Mouse (Mus musculus): ENCODE measurements around the gene Tmem238. TPM values are rescaled to one million over a fixed set of nuclear protein-coding genes. Genes with fewer than 3 reads are reported as not detected.
"Not testable (repeated sequence)": the region's sequence is repeated elsewhere in the genome, so short reads cannot be mapped to it uniquely, and the experiment has no call there.

Gene Tmem238
- polyA plus RNA-seq, 1 experiment from 2014 or later = 1.3 TPM

DNA sequence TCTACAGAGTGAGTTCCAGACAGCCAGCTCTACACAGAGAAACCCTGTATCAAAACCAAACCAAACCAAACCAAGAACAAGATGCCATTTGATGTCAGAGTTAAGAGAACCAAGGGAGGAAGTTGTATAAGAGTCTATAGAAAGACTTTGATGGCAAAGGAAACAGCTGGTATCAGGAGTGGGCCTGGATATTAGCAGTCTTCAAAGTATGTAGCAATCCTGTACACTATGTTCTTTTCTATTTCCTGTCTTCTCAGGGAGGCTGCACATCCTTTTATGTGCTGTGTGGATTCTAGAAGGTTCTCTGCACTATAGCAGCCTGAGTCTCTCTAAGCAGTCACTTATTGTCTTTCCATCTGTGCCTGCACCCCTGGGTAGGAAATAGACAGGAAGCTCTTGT lies 27.1 kb upstream of the Tmem238 start:
- ATAC-seq (ENCODE audit: low FRiP score) = no peak
- Histone ChIP-seq H3K9ac (ENCODE audit: low read length) (no peak overlapping the region), H3K4me3 (ENCODE audit: low read depth, low read length) (no peak overlapping the region), H3K27me3 (ENCODE audit: control insufficient read depth, insufficient read depth, low read length) (no peaks in the 10 kb centered on the region), H3K9me3 (ENCODE audit: control insufficient read depth, low read length) (no peaks in the 10 kb centered on the region), H3K27ac (ENCODE audit: low read depth, low read length) (no peak overlapping the region), H3K4me2 (no peak overlapping the region), H3K4me1 (ENCODE audit: control insufficient read depth, insufficient read depth, low read length) (peaks cover 6% of the 10 kb centered on the region), H3K36me3 (ENCODE audit: control insufficient read depth, insufficient read depth, low read length) (no peaks in the 10 kb centered on the region)
- DNase-seq (ENCODE audit: low spot score, missing footprints) = no peak

DNA sequence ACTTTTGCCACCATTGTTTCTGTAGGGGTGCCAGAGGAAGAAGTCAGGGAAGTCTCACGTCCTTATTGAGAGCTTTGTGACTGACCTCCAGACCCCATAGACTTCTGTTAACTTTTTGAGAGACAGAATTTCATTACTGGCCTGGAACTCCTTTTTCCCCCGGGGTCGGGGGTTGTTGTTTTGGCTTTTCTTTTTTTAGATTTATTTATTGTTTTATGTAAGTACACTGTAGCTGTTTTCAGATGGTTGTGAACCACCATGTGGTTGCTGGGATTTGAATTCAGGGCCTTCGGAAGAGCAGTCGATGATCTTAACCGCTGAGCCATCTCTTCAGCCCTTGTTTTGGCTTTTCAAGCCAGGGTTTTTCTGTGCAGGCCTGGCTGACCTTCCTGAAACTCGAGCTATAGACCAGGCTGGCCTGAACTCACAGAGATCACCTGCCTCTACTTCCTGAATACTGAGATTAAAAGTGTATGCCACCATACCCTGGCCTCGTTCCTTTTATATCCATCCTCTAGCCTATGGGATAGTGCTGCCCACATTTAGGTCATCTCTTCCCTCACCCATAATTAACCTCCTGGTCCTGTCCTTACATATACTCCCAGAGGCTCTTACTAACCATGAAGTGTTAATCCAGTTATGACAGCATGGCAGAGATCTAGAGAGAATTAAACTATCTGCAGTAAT lies 23.8 kb upstream of the Tmem238 start:
- H3K36me3 ChIP-seq (ENCODE audit: control insufficient read depth, insufficient read depth, low read length) = peaks cover 13% of the 10 kb centered on the region; the same call in 1 of the 2 replicates
- peak overlapping the region; percentile 64 for H3K9ac ChIP-seq (ENCODE audit: low read length)
- no peaks in the 10 kb centered on the region for H3K27me3 ChIP-seq (ENCODE audit: control insufficient read depth, insufficient read depth, low read length)
- WGBS = 25% methylated on average over 8 of the region's 8 CpGs
- peak overlapping the region; percentile 42; the same call in 1 of the 2 replicates for H3K27ac ChIP-seq (ENCODE audit: low read depth, low read length)
- H3K4me1 ChIP-seq (ENCODE audit: control insufficient read depth, insufficient read depth, low read length) = peaks cover 22% of the 10 kb centered on the region
- peak overlapping the region; percentile 64 for H3K4me2 ChIP-seq
- H3K9me3 ChIP-seq (ENCODE audit: control insufficient read depth, low read length) = no peaks in the 10 kb centered on the region
- ATAC-seq (ENCODE audit: low FRiP score) (no peak), DNase-seq (ENCODE audit: low spot score, missing footprints) (no peak)
- H3K4me3 ChIP-seq (ENCODE audit: low read depth, low read length) = peak overlapping the region; percentile 99

DNA sequence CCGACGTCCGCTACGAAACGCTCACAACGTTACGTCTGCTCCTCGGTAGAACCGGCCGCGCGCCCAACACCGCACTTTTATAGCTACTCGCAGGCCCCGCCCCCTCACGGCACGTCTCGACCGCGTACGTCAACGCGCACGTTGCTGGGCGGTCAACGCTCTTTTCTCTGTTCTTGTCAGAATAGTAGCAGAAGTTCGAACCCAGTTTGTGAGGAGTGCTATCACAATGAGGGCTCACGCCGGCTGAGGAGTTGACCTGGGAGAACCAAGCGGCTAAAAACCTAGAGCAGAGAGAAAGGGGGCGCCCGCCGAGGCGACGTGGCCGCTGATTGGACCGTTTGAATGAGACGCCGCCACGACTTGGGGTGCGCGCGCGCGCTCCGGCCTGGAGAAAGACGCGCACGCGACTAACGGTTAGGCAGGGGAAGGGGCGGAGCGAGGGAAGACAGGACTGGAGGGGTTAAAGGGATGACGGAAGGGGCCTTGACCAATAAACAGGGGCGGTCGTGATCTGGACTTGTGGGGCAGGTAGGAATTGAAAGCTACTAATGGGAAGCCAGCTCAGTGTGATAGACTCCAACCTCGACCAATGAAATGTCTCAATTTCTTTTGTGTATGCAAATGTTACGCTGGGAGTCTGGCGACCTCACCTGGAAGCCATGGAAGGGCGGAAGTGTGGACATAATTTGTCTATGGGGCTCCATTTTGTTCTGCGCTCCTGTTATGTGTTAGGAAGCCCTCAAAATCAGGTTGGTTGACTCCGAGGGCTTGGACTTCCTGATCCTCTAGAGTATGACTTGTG lies 23.0 kb upstream of the Tmem238 start, which contains the start of gene Ube2s:
Gene Ube2s, minus strand, starts transcription at position 288 of the 802 bp plus-strand sequence.
- H3K9ac ChIP-seq (ENCODE audit: low read length) = peak within 1 kb of the TSS; percentile 99
- WGBS = 1% methylated on average over 62 of the region's 62 CpGs
- DNase-seq (ENCODE audit: low spot score, missing footprints) = peak; percentile 100
- H3K4me1 ChIP-seq (ENCODE audit: control insufficient read depth, insufficient read depth, low read length) = peaks cover 22% of the 10 kb centered on the region
- no peaks in the 10 kb centered on the region for H3K9me3 ChIP-seq (ENCODE audit: control insufficient read depth, low read length)
- peak within 1 kb of the TSS; percentile 99 for H3K4me3 ChIP-seq (ENCODE audit: low read depth, low read length)
- H3K27me3 ChIP-seq (ENCODE audit: control insufficient read depth, insufficient read depth, low read length) = no peaks in the 10 kb centered on the region
- H3K4me2 ChIP-seq = peak within 1 kb of the TSS; percentile 64
- H3K36me3 ChIP-seq (ENCODE audit: control insufficient read depth, insufficient read depth, low read length) = peaks cover 16% of the 10 kb centered on the region; the same call in 1 of the 2 replicates
- peak within 1 kb of the TSS; percentile 79 for H3K27ac ChIP-seq (ENCODE audit: low read depth, low read length)
- ATAC-seq (ENCODE audit: low FRiP score) = peak; percentile 99

DNA sequence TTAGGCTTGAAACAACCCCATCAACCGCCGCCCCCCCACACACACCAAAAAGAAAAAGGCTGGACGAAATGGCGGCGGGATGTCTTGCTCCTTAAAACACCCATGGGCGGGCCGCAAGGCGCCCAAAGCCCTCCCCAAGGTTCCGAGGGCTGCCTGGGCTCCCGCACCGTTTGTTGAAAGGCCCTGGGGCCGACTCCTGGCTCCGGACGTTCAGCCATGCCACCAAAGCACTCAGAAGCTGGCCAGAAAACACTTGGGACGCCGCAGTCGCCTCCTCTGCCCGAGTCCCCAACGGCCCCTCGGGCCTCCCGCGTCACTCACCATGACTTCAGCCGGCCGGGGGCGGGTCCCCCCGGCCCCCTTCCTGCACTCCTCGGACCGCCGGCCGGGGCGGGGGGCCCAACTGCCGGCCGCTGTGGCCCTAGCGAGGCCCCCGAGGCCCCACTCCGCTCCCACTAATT lies 22.4 kb upstream of the Tmem238 start:
- Histone ChIP-seq H3K4me3 (ENCODE audit: low read depth, low read length) (peak overlapping the region; percentile 99), H3K4me2 (peak overlapping the region; percentile 64), H3K4me1 (ENCODE audit: control insufficient read depth, insufficient read depth, low read length) (peaks cover 22% of the 10 kb centered on the region), H3K9ac (ENCODE audit: low read length) (peak overlapping the region; percentile 99), H3K9me3 (ENCODE audit: control insufficient read depth, low read length) (no peaks in the 10 kb centered on the region), H3K36me3 (ENCODE audit: control insufficient read depth, insufficient read depth, low read length) (peaks cover 22% of the 10 kb centered on the region), H3K27ac (ENCODE audit: low read depth, low read length) (peak overlapping the region; percentile 79; the same call in 1 of the 2 replicates), H3K27me3 (ENCODE audit: control insufficient read depth, insufficient read depth, low read length) (no peaks in the 10 kb centered on the region)
- ATAC-seq (ENCODE audit: low FRiP score) (no peak; the same call in 1 of the 2 replicates), DNase-seq (ENCODE audit: low spot score, missing footprints) (peak; percentile 92)
- WGBS = under 1% methylated on average over 22 of the region's 36 CpGs

DNA sequence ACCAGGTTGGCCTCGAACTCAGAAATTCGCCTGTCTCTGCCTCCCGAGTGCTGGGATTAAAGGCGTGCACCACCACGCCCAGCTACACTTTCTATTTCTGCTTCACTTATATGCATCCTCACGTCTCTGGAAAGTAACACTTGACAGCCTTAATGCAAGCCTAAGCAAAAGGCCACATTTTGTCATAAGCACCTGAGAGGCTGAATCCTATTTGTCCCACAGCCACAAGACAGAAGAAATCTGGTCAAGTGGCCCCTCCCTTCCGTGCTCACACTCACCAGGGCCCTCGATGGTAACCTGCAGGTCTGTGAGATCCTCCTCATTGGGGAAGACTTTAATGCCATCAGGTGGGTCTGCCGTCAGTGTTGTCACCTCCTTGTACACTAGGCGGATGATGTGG lies 21.7 kb upstream of the Tmem238 start:
- peaks cover 26% of the 10 kb centered on the region for H3K36me3 ChIP-seq (ENCODE audit: control insufficient read depth, insufficient read depth, low read length)
- not testable (repeated sequence) for ATAC-seq (ENCODE audit: low FRiP score); DNase-seq (ENCODE audit: low spot score, missing footprints); H3K9me3 ChIP-seq (ENCODE audit: control insufficient read depth, low read length); H3K27me3 ChIP-seq (ENCODE audit: control insufficient read depth, insufficient read depth, low read length); H3K27ac ChIP-seq (ENCODE audit: low read depth, low read length)
- peaks cover 22% of the 10 kb centered on the region for H3K4me1 ChIP-seq (ENCODE audit: control insufficient read depth, insufficient read depth, low read length)
- 40% methylated on average over 10 of the region's 10 CpGs for whole genome bisulfite sequencing
- peak overlapping the region; percentile 99 for H3K4me3 ChIP-seq (ENCODE audit: low read depth, low read length)
- peak overlapping the region; percentile 99 for H3K9ac ChIP-seq (ENCODE audit: low read length)
- H3K4me2 ChIP-seq = peak overlapping the region; percentile 64

DNA sequence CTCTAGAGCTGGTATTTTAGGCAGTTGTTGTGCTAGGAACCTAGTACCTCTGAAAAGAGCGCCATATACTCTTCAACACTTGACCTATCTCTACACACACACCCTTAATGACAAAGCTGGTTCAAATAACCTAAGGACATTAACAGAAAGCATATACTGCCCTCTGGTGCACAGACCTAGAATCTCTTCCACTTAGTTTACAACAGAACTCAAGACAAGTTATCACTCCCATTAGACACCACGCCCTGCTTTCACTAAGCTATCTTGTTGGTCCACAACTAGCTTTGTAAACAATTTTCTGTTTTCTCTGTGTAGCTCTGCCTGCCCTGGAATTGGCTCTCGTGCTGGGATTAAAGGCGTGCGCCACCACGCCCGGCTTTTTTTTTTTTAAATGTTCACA lies 17.3 kb upstream of the Tmem238 start:
- ATAC-seq (ENCODE audit: low FRiP score) (peak; percentile 28; the same call in 1 of the 2 replicates), DNase-seq (ENCODE audit: low spot score, missing footprints) (no peak)
- H3K9ac ChIP-seq (ENCODE audit: low read length) = no peak overlapping the region
- no peaks in the 10 kb centered on the region for H3K9me3 ChIP-seq (ENCODE audit: control insufficient read depth, low read length)
- no peak overlapping the region for H3K4me2 ChIP-seq
- no peak overlapping the region for H3K4me3 ChIP-seq (ENCODE audit: low read depth, low read length)
- 95% methylated on average over 7 of the region's 7 CpGs for WGBS
- no peak overlapping the region for H3K27ac ChIP-seq (ENCODE audit: low read depth, low read length)
- no peaks in the 10 kb centered on the region for H3K27me3 ChIP-seq (ENCODE audit: control insufficient read depth, insufficient read depth, low read length)
- H3K4me1 ChIP-seq (ENCODE audit: control insufficient read depth, insufficient read depth, low read length) = peaks cover 16% of the 10 kb centered on the region
- H3K36me3 ChIP-seq (ENCODE audit: control insufficient read depth, insufficient read depth, low read length) = peaks cover 26% of the 10 kb centered on the region

DNA sequence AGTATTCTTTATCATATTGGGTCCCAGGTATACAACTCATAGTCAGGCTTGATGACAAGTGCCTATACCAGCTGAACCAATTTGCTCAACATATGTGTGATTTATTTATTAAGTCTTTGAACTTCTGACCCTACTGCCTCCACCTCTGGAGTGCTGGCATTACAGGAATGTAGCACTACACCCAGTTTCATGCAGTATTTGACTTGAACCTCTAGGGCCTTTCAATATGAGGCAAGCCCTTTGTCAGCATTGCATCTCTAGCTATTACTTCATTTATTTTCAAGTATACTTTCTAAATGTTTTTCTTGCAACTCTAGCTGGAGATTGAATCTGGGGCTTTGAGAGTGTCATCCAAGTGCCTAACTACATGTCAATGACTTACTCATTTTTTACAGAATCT lies 12.8 kb upstream of the Tmem238 start:
- Histone ChIP-seq H3K27ac (ENCODE audit: low read depth, low read length) (no peak overlapping the region), H3K4me2 (no peak overlapping the region), H3K27me3 (ENCODE audit: control insufficient read depth, insufficient read depth, low read length) (no peaks in the 10 kb centered on the region), H3K4me1 (ENCODE audit: control insufficient read depth, insufficient read depth, low read length) (no peaks in the 10 kb centered on the region), H3K36me3 (ENCODE audit: control insufficient read depth, insufficient read depth, low read length) (peaks cover 8% of the 10 kb centered on the region), H3K9me3 (ENCODE audit: control insufficient read depth, low read length) (no peaks in the 10 kb centered on the region), H3K4me3 (ENCODE audit: low read depth, low read length) (no peak overlapping the region), H3K9ac (ENCODE audit: low read length) (no peak overlapping the region)
- DNase-seq (ENCODE audit: low spot score, missing footprints) (no peak), ATAC-seq (ENCODE audit: low FRiP score) (no peak)

DNA sequence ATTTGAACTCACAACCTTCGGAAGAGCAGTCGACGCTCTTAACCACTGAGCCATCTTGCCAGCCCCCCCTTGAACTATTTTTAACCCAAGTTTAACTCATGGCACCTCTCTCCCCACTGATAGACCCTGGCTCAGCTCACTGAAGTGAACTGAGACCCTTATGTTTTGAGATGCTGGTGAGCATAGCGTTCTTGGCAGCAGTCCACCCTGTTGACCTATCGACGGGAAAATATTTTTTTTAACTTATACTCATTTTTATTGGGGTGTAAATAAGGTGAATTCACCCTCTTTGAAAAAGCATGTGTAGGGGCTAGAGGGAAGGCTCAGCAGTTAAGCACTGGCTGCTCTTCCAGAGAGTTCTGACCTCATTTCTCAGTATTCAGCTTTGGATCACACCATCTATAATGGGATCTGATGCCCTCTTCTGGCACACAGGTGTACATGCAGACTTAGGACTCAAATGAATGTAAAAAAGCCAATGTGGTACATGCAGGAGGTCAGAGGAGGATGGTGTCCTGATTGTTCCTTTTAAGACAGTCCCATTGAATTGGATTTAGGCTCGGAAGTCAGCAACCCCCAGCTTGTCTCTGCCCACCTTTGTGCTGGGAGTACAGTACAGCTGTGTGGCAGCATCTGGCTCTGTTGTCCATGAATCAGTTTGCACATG lies 6.4 kb upstream of the Tmem238 start:
- Histone ChIP-seq H3K9ac (ENCODE audit: low read length) (no peak overlapping the region), H3K4me1 (ENCODE audit: control insufficient read depth, insufficient read depth, low read length) (peaks cover 6% of the 10 kb centered on the region), H3K36me3 (ENCODE audit: control insufficient read depth, insufficient read depth, low read length) (peaks cover 13% of the 10 kb centered on the region), H3K4me3 (ENCODE audit: low read depth, low read length) (no peak overlapping the region), H3K9me3 (ENCODE audit: control insufficient read depth, low read length) (no peaks in the 10 kb centered on the region), H3K27ac (ENCODE audit: low read depth, low read length) (no peak overlapping the region), H3K4me2 (no peak overlapping the region), H3K27me3 (ENCODE audit: control insufficient read depth, insufficient read depth, low read length) (no peaks in the 10 kb centered on the region)
- ATAC-seq (ENCODE audit: low FRiP score) (no peak), DNase-seq (ENCODE audit: low spot score, missing footprints) (peak; percentile 83)
- WGBS = 75% methylated on average over 7 of the region's 7 CpGs

Measured in midbrain, embryonic 11.5 days (tissue).